Mouse (Mus musculus): Measurements from ENCODE around the gene Clec4g. TPM values are rescaled to one million over a fixed set of nuclear protein-coding genes. Genes with fewer than 3 reads are reported as not detected.
"Not testable (repeated sequence)": the region's sequence is repeated elsewhere in the genome, so short reads cannot be mapped to it uniquely, and the experiment has no call there.

Gene Clec4g
- polyA plus RNA-seq (2016; fragmentation: Nextera tagmentation; extraction: Ambion mirVana) = not detected in 2 replicates

- H3K4me2 ChIP-seq (replicated peaks) = no peak within 1 kb of the TSS
- 78% methylated on average over 5 of the region's 5 CpGs for WGBS
- ATAC-seq (ENCODE audit: insufficient number of reproducible peaks, insufficient read depth, low FRiP score, low TSS enrichment) = no peak
Observed at GRCm38 (mm10) chr8:3720551-3720950, at the start of gene Clec4g. Gene Clec4g, minus strand, starts transcription at chr8:3720651.

DNA sequence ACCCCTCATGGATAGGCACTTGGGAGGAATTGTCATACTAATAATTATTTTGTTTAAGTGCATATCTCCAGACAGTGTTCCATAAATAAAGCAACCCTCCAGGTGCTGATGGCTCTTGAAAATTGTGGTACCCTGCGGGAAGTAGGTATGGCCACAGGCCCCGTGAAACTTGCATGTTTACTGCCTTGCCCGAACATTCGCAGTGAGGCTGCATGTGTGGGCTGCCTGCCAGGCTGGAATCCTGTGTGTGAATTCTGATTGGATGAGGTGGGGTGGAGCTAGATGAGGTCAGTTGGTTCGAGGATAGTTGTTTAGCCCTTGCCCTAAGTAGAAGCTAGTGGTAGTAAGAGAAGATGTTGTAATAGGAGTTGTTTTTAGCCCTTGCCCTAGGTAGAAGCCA, 48.2 kb upstream of the Clec4g start:
- 81% methylated on average over 5 of the region's 5 CpGs for WGBS
- not testable (repeated sequence) for H3K27me3 ChIP-seq; H3K4me1 ChIP-seq; H3K4me2 ChIP-seq (replicated peaks); H3K9ac ChIP-seq; ATAC-seq (ENCODE audit: insufficient number of reproducible peaks, insufficient read depth, low FRiP score, low TSS enrichment); H3K4me3 ChIP-seq; H3K36me3 ChIP-seq; H3K27ac ChIP-seq
- peaks cover 11% of the 10 kb centered on the region; the same call in 1 of the 2 replicates for H3K9me3 ChIP-seq

More at GRCm38 (mm10) chr8:3720551-3720950, at the start of gene Clec4g:
- H3K9ac ChIP-seq = no peak within 1 kb of the TSS
- no peaks in the 10 kb centered on the region for H3K4me1 ChIP-seq
- no peaks in the 10 kb centered on the region for H3K27me3 ChIP-seq
- H3K27ac ChIP-seq = no peak within 1 kb of the TSS
- H3K4me3 ChIP-seq = no peak within 1 kb of the TSS
- H3K36me3 ChIP-seq = no peaks in the 10 kb centered on the region
- no peaks in the 10 kb centered on the region for H3K9me3 ChIP-seq

GRCm38 (mm10) chr8:3754261-3754850, 33.9 kb upstream of the Clec4g start:
- H3K4me2 ChIP-seq (replicated peaks) = no peak overlapping the region
- no peak overlapping the region for H3K4me3 ChIP-seq
- 78% methylated on average over 18 of the region's 18 CpGs for WGBS
- no peaks in the 10 kb centered on the region for H3K4me1 ChIP-seq
- 0 out of 2 replicates have a peak, but pooled peaks cover 7% of the 10 kb centered on the region for H3K9me3 ChIP-seq
- no peak overlapping the region for H3K27ac ChIP-seq
- ATAC-seq (ENCODE audit: insufficient number of reproducible peaks, insufficient read depth, low FRiP score, low TSS enrichment) = peak; percentile 100
- no peaks in the 10 kb centered on the region for H3K36me3 ChIP-seq
- no peaks in the 10 kb centered on the region for H3K27me3 ChIP-seq
- no peak overlapping the region for H3K9ac ChIP-seq

- H3K4me2 ChIP-seq (replicated peaks) = no peak within 1 kb of the TSS
- ATAC-seq (ENCODE audit: insufficient number of reproducible peaks, insufficient read depth, low FRiP score, low TSS enrichment) = no peak
- no peaks in the 10 kb centered on the region for H3K27me3 ChIP-seq
- H3K4me3 ChIP-seq = no peak within 1 kb of the TSS
- no peaks in the 10 kb centered on the region for H3K36me3 ChIP-seq
- 83% methylated on average over 4 of the region's 4 CpGs for WGBS
- no peak within 1 kb of the TSS for H3K9ac ChIP-seq
- no peak within 1 kb of the TSS for H3K27ac ChIP-seq
- H3K4me1 ChIP-seq = no peaks in the 10 kb centered on the region
- H3K9me3 ChIP-seq = 0 out of 2 replicates have a peak, but pooled peaks cover 2% of the 10 kb centered on the region
Observed at GRCm38 (mm10) chr8:3748761-3749160, 28.3 kb upstream of the Clec4g start, which contains the start of gene Cd209a. Gene Cd209a, minus strand, starts transcription at chr8:3748984.

DNA sequence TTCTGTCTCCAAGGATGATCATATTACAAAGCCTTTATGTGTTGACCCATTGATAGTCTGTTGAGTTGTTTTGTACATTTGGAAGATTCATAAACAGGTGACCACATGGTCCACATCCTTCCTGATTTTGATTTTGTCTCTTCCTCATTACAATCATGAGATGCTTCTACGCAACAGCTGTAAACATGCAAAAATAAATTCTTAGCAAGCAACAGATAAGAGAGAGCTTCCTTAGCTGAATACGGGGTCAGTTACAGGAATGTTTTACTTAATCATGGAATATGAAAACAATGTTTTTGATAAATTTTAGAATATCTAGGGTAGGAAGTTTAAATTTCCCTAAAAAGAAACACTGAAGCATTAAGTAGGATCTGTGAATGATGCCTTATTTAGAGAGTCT, 16.5 kb upstream of the Clec4g start:
- no peak for ATAC-seq (ENCODE audit: insufficient number of reproducible peaks, insufficient read depth, low FRiP score, low TSS enrichment)
- Histone ChIP-seq H3K9ac (no peak overlapping the region), H3K36me3 (no peaks in the 10 kb centered on the region), H3K4me3 (no peak overlapping the region), H3K27me3 (no peaks in the 10 kb centered on the region), H3K4me2 (replicated peaks) (no peak overlapping the region), H3K9me3 (no peaks in the 10 kb centered on the region), H3K4me1 (no peaks in the 10 kb centered on the region), H3K27ac (no peak overlapping the region)
- 88% methylated on average over 2 of the region's 2 CpGs for WGBS

GRCm38 (mm10) chr8:3735599-3735998, 15.1 kb upstream of the Clec4g start:
- Histone ChIP-seq H3K9ac (no peak overlapping the region), H3K9me3 (no peaks in the 10 kb centered on the region), H3K4me3 (no peak overlapping the region), H3K36me3 (no peaks in the 10 kb centered on the region), H3K27me3 (no peaks in the 10 kb centered on the region), H3K27ac (no peak overlapping the region), H3K4me2 (replicated peaks) (no peak overlapping the region), H3K4me1 (no peaks in the 10 kb centered on the region)
- 89% methylated on average over 2 of the region's 2 CpGs for WGBS
- no peak for ATAC-seq (ENCODE audit: insufficient number of reproducible peaks, insufficient read depth, low FRiP score, low TSS enrichment)

GRCm38 (mm10) chr8:3734084-3734483, 13.6 kb upstream of the Clec4g start:
- no peaks in the 10 kb centered on the region for H3K9me3 ChIP-seq
- H3K27me3 ChIP-seq = no peaks in the 10 kb centered on the region
- no peaks in the 10 kb centered on the region for H3K4me1 ChIP-seq
- whole genome bisulfite sequencing = 42% methylated on average over 1 of the region's 1 CpGs
- H3K4me2 ChIP-seq (replicated peaks) = no peak overlapping the region
- H3K36me3 ChIP-seq = no peaks in the 10 kb centered on the region
- H3K9ac ChIP-seq = no peak overlapping the region
- no peak overlapping the region for H3K4me3 ChIP-seq
- H3K27ac ChIP-seq = no peak overlapping the region
- ATAC-seq (ENCODE audit: insufficient number of reproducible peaks, insufficient read depth, low FRiP score, low TSS enrichment) = no peak

DNA sequence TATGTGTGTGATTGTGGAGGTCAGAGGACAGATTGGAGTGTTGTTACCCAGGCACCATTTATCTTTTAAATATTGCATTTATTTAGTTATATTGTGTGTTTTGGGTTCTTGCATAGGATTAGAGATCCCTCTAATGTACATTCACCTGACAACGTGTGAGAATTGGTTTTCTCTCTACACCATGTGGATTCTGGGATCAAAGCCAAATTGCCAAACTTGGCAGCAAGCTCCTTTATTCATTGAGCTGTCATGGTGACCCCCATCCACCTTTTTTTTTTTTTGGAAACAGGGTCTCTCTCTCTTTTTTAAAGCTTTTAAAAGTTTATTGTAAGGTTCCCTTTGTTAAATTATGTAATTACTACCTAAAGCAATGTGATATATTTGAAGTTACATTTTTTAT, 590 bp upstream of the Clec4g start:
- H3K4me2 ChIP-seq (replicated peaks) = no peak overlapping the region
- no peak overlapping the region for H3K9ac ChIP-seq
- WGBS = 61% methylated on average over 1 of the region's 1 CpGs
- H3K27ac ChIP-seq = no peak overlapping the region
- H3K9me3 ChIP-seq = no peaks in the 10 kb centered on the region
- no peak for ATAC-seq (ENCODE audit: insufficient number of reproducible peaks, insufficient read depth, low FRiP score, low TSS enrichment)
- H3K4me3 ChIP-seq = no peak overlapping the region
- H3K27me3 ChIP-seq = no peaks in the 10 kb centered on the region
- no peaks in the 10 kb centered on the region for H3K36me3 ChIP-seq
- H3K4me1 ChIP-seq = no peaks in the 10 kb centered on the region

- H3K36me3 ChIP-seq = no peaks in the 10 kb centered on the region
- no peaks in the 10 kb centered on the region for H3K9me3 ChIP-seq
- ATAC-seq (ENCODE audit: insufficient number of reproducible peaks, insufficient read depth, low FRiP score, low TSS enrichment) = 0 out of 2 replicates have a peak, but pooled peaks have one; percentile 50
- no peaks in the 10 kb centered on the region for H3K4me1 ChIP-seq
- no peak overlapping the region for H3K4me2 ChIP-seq (replicated peaks)
- WGBS = 16% methylated on average over 14 of the region's 14 CpGs
- no peak overlapping the region for H3K9ac ChIP-seq
- no peak overlapping the region for H3K27ac ChIP-seq
- no peak overlapping the region for H3K4me3 ChIP-seq
- H3K27me3 ChIP-seq = no peaks in the 10 kb centered on the region
Observed at GRCm38 (mm10) chr8:3718559-3718958, 1.9 kb downstream of the Clec4g start.

GRCm38 (mm10) chr8:3717321-3717954, 3.0 kb downstream of the Clec4g start:
- Histone ChIP-seq H3K36me3 (no peaks in the 10 kb centered on the region), H3K4me1 (no peaks in the 10 kb centered on the region), H3K9me3 (no peaks in the 10 kb centered on the region), H3K27ac (no peak overlapping the region), H3K27me3 (no peaks in the 10 kb centered on the region), H3K4me2 (replicated peaks) (no peak overlapping the region), H3K9ac (no peak overlapping the region), H3K4me3 (no peak overlapping the region)
- WGBS = 82% methylated on average over 12 of the region's 12 CpGs
- ATAC-seq (ENCODE audit: insufficient number of reproducible peaks, insufficient read depth, low FRiP score, low TSS enrichment) = no peak

DNA sequence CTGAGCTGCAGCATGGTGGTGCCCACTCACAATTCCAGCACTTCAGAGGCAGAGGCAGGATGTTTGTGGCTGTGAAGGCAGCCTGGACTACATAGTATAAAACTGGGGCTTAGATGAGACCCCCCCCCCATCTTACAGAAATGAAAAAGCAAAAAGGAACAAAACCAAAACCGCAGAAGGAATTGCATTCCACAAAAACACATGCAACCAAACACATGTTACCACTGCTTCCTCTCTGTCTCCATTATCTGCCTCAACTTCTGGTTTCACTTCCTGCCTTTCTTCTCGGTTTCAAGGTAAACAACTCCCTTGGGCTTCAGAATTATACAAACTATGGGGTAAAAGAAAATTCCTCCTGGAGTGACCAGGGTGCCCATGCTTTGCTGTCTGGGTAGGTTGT, 8.8 kb downstream of the Clec4g start:
- Histone ChIP-seq H3K27ac (no peak overlapping the region), H3K4me3 (no peak overlapping the region), H3K9me3 (no peaks in the 10 kb centered on the region), H3K36me3 (no peaks in the 10 kb centered on the region), H3K27me3 (no peaks in the 10 kb centered on the region), H3K4me2 (replicated peaks) (no peak overlapping the region), H3K4me1 (no peaks in the 10 kb centered on the region), H3K9ac (no peak overlapping the region)
- 55% methylated on average over 2 of the region's 2 CpGs for WGBS
- no peak for ATAC-seq (ENCODE audit: insufficient number of reproducible peaks, insufficient read depth, low FRiP score, low TSS enrichment)

- H3K36me3 ChIP-seq = no peaks in the 10 kb centered on the region
- H3K4me3 ChIP-seq = no peak overlapping the region
- H3K9ac ChIP-seq = no peak overlapping the region
- H3K27me3 ChIP-seq = no peaks in the 10 kb centered on the region
- ATAC-seq (ENCODE audit: insufficient number of reproducible peaks, insufficient read depth, low FRiP score, low TSS enrichment) = no peak
- H3K9me3 ChIP-seq = no peaks in the 10 kb centered on the region
- no peak overlapping the region for H3K4me2 ChIP-seq (replicated peaks)
- WGBS = 77% methylated on average over 3 of the region's 3 CpGs
- no peaks in the 10 kb centered on the region for H3K4me1 ChIP-seq
- no peak overlapping the region for H3K27ac ChIP-seq
Observed at GRCm38 (mm10) chr8:3710312-3710711, 10.1 kb downstream of the Clec4g start.

All from embryonic facial prominence, embryonic 12.5 days (tissue).